Mouse (Mus musculus) cerebellum, adult (tissue): ENCODE data around the gene Actr1b.

Experiments used
- ATAC-seq: cut with Nextera tagmentation; 2 replicates; pipeline ENCODE4 v1.9.2; 2017; ENCODE audit warnings: mild to moderate bottlenecking, moderate library complexity, mixed read lengths; ENCODE audit not compliant: insufficient number of reproducible peaks, low FRiP score, low TSS enrichment

The Actr1b gene

DNA sequence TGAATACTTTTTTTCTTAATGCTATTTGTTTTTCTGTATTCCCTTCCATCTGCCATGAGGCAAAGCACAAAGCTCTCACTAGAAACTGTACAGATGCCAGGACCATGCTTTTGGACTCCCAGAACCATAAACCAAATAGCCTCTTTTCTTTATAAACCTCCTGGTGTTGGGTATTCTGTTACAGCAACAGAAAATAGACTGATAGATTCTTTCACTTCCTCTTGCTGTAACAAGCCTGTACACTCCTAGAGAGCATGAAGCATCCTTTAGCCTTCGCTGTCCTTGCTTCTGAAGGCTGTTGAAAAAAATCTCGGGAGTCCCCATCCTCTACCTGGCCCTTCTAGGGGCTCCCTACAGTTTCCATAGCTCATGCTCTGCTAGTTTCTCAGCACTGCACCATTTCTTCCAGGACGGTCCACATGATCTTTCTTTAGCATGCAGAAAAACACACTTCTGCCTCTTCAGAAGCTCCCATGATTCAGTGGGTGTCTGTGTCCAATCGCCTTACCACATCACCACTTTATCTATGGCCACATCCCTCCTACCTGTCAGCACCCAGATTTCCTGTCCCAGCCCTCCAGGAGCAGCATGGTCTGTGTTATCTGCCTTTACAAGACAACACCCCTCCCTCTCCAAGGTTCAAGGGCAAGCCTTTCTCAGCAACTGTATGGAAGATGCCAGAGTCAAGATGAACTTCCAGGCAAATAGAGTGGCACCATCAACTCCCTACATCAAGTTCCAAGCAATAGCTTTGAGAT is 56.4 kb downstream of the Actr1b start:
- ATAC-seq = no peak

DNA sequence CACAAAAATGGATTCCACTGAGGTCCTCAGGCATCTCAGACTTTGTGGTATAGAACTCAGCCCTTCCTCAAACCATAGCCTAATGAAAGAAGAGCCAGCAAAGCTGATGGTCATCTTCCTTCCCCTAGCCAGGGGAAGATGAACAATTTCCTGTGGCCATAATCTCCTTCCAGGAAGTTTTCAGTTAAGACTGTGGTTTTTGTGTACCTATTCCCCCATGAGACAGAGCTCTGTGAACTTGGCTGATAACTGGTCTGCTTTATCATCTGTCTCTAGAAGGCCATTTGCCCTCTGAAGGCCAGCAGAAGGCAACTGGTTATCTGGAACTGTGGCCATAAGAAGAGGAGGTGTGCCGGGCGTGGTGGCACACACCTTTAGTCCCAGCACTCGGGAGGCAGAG is 58.0 kb downstream of the Actr1b start:
- ATAC-seq = no peak

DNA sequence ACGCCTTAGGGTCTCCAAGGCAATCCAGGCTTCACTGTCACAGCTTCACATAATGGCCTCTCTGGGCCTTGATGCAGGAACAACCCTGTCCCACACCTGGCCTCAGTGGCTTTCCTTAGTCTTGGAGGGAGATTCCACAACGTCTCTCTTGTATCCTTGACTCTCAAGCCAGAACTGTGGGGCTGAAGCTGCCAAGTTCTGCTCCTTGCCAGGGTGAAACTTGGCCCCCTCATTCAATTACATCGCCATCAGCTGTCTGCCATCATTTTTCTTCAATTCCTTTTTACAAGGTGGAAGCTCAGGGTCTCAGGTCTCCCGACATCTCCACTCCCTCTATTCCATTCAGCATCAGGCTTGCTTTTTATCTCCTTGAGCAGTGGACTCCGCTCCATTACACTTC is 59.2 kb downstream of the Actr1b start:
- no peak for ATAC-seq
